Mouse (Mus musculus) CH12F3 (cell line): Measurements from ENCODE around the gene Cyp2w1.
"Not testable (repeated sequence)": the region's sequence is repeated elsewhere in the genome, so short reads cannot be mapped to it uniquely, and the experiment has no call there.

Source experiments
- in situ Hi-C: fragments of 300-500 bp; cut with MboI; formaldehyde crosslinking; loops from 2 replicates; pipeline ENCODE4 v1.14.3; 2020; ENCODE audit warnings: low sequenced_read_pairs

The Cyp2w1 gene

GRCm38 (mm10) chr5:139380385-139381248, 28.2 kb downstream of the Cyp2w1 start:
- in situ Hi-C loops, result no loop called here

DNA sequence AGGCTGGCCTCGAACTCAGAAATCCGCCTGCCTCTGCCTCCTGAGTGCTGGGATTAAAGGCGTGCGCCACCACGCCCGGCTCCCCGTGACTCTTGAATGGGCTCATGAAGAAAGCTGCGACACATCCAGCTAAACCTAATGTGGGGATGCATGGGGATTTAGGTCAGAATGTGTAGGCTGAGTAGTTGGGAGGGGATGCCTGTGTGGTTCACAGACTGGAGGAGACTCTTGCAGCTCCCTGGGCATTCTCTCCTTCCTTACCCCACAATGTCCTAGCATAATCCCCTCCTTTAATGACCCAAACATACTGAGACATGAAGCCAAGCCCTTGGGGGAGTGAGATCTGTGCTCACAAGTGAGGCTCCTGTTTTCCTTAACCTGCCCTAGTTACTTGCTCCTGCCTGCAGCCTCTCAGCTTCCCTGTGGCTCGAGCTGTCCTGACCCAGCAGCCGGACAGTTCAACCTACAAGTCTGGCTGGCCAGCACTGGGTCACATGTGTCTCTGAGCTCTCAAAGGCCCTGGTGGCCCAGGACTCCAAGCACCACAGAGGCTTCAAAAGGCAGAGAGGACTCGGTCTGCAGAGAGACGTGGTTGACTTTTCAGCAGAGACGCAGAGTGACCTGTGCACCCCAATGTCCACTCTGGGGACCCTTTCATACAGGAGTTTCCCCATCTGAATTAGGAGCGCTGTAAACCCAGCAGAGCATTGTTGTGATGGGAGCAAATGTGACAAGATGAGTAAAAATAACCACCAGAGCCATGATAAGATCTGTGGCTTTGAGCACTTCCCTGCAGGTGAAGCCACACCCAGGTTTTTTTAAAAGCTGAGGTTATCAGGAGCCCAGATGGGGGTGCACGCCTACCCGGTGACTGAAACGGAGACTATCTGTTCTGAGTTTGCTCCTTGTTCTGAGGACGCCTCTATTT, 29.4 kb downstream of the Cyp2w1 start:
- in situ Hi-C loops, result no loop called here

GRCm38 (mm10) chr5:139382760-139383159, 30.3 kb downstream of the Cyp2w1 start:
- in situ Hi-C loops, result no loop called here

- in situ Hi-C loops, result no loop called here
Measured at GRCm38 (mm10) chr5:139383234-139383633, 30.8 kb downstream of the Cyp2w1 start.

GRCm38 (mm10) chr5:139384531-139384930, 32.1 kb downstream of the Cyp2w1 start:
- in situ Hi-C loops, result no loop called here

DNA sequence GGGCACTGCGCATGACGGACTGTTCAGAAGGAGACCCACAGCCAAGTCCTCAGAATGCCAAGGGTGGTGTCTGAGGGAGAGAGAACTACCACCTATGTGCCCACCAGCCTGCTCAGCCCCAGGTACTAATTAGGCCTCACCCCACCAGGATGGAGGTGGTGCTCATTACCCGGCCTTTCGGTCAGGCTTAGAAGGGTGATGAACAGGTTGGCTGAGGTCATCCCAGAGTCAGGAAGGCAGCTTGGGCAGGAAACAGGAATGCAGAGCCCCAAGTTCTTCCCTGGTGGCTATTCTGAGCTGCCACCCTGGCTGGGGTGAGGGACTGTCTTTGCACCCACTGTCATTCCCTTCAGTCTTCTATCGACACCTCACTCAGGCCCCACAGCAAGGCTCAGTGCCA, 33.6 kb downstream of the Cyp2w1 start:
- in situ Hi-C loops, result no loop called here

GRCm38 (mm10) chr5:139387329-139388194, 35.1 kb downstream of the Cyp2w1 start:
- in situ Hi-C loops, result no loop called here

- in situ Hi-C loops, result no loop called here
Measured at GRCm38 (mm10) chr5:139388195-139388570, 35.8 kb downstream of the Cyp2w1 start.

DNA sequence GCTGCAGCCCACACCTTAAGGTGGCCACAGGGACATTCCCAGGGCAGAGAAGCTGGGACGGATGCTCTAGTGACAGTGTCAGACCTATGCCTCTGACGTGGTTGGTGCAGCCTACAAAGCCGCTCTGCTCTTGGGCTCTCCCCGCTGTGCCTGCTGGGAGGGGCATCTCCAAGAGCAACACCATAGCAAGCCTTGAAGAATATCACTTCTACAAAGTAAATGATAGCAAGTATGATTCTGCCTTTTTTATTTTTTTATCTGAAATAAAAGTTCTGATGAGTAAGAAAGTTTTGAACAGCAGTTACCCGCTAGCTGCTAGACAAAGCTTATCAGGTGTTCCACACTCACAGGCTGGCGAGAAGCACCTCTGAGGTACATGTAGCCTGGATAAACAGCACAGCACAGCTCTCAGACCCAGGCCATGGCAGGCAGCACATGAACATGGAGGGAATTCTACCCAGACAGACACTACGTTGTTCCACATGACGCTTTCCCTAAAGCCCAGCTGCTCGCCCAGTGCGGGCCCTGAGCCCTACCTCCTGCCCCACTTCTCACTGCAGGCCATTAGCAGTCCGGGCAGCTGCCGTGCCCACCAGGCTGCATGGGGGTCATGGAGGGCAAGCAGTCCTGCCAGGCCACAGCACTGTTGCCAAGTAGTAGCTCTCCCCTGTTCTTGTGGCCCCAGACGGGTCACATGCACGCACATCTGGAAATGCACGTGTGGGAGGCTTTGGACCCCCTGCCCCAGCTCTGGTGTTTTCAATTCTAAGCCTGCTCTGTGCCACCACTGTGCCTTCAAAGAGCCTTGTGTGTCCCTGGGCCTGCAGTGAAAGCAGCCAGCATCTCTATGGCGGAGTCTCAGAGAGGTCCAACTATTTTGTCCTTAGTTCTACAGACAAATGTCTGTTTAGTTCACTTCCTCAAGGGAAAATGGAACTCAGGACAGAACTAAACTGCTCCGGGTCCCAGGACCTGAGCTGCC, 36.6 kb downstream of the Cyp2w1 start:
- in situ Hi-C loops, result no loop called here

GRCm38 (mm10) chr5:139389676-139390061, 37.3 kb downstream of the Cyp2w1 start:
- in situ Hi-C loops, result no loop called here

- in situ Hi-C loops, result not testable (repeated sequence)
Measured at GRCm38 (mm10) chr5:139390324-139391119, 38.1 kb downstream of the Cyp2w1 start.

DNA sequence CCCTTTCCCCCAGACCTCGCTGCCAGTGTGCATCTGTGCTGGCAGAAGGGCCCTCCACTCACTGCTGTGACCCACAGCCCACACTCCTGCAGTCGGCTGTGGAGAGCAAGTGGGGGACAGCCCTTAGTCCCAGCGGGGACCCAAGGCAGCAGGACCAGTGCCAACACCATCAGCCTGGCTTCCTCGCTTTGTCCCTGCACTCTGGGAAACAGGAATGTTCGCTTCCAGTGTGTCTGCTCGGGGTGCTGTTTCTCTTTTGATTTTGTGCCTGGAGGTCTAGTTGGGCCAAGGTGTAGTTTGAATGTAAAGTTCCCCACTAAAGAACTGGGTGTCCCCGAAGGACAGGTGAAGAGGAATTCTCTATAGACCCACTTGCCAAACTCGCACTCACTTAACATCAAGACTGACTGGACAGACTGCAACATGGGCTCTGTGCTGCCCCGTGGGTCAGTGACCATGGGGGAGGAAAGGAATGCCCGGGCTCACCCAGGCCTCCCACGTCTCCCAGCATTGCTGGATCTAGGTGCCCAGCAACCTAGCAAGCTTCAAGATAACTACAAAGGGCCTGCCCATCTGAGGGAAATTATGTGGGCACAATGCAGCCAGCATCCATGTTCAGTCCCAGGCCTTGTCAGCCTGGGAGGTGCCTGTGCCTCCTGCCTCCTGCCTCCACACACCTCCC, 39.0 kb downstream of the Cyp2w1 start:
- in situ Hi-C loops, result no loop called here

GRCm38 (mm10) chr5:139392219-139393196, 40.1 kb downstream of the Cyp2w1 start:
- in situ Hi-C loops, result no loop called here

DNA sequence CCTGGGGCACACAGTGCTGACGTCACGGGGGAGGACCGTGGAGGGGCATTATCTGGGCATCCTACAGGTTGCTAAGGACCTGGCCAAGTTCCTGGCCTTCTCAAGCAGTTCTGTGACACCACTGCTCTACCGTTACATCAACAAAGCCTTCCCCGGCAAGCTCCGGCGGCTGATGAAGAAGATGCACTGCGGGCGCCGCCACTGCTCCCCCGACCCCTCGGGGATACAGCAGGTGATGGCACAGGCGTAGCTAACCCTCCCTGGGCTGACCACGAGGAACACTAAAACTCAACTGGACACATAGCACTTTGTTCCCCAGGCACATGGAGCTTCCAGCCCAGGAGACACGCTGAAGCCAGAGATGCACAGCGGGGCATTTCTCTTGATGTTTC, 40.8 kb downstream of the Cyp2w1 start:
- in situ Hi-C loops, result no loop called here

DNA sequence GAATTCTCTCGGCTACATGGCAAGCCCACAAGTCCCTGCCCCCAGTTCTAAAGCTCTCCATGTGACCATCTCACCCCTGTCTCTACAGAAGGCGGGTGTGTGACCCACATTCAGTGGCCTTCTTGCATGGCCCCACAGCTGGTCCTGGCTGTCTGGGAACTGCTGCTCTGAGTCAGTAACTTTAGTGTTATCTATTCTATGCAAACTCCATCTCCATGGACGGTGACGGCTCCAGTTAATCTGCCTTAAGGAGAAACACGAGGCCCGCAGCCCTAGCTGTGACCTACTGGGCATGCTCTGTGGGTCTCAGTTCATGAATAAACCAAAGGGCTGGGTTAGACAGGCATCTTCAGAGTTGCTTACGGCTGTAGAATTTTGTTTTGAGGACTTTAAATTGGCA, 42.0 kb downstream of the Cyp2w1 start:
- in situ Hi-C loops, result no loop called here

DNA sequence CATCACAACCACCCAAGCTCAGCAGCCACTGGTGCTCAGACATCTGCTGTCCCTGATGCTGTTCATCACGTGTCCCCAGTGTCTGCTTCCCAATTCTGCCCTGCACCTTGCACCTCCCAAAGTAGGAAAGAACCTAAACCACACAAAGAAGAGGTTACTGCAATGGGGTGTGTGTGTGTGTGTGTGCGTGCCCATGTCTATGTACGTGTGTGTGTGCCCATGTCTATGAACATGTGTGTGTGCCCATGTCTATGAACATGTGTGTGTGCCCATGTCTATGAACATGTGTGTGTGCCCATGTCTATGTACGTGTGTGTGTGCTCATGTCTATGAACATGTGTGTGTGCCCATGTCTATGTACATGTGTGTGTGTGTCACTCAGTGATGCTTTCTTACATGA, 43.1 kb downstream of the Cyp2w1 start:
- in situ Hi-C loops, result no loop called here

GRCm38 (mm10) chr5:139397359-139397916, 45.0 kb downstream of the Cyp2w1 start:
- in situ Hi-C loops, result no loop called here
